Comparison of ENCODE assay signal across 27 mouse cellular contexts in genomic region chr16:49956531-49957302, GRCm38 (mm10).
DNase-seq lines count a peak whose midpoint lies in the region; ATAC-seq and TF ChIP-seq lines count a peak whose summit lies in the region.
"Had no signal": no experiment of that assay in that cellular context is flagged by ENCODE, and none has a peak within 500 bp of the region (broad histone marks: within the 10 kb centered on the region; RNA-seq: fewer than 3 reads in every experiment).

No protein-coding gene starts in this region.

- H3K4me2 ChIP-seq in lung, postnatal 0 days (replicated peaks; ENCODE audit: low read depth, low read length) = no peak overlapping the region
- H3K4me2 ChIP-seq in CH12.LX (ENCODE audit: insufficient read depth, low read depth, poor library complexity, severe bottlenecking) = peak overlapping the region; percentile 98
- H3K4me2 ChIP-seq in intestine, postnatal 0 days (replicated peaks; ENCODE audit: low read depth) = no peak overlapping the region
- no peak overlapping the region for H3K4me2 ChIP-seq in forebrain, embryonic 11.5 days (ENCODE audit: low read depth, low read length, severe bottlenecking)
- H3K4me2 ChIP-seq: embryonic facial prominence, embryonic 15.5 days; heart, embryonic 13.5 days; hindbrain, embryonic 15.5 days; limb, embryonic 15.5 days; midbrain, embryonic 12.5 days; neural tube, embryonic 12.5 days had no signal

- H3K4me1 ChIP-seq in lung, postnatal 0 days (ENCODE audit: insufficient read depth, low read depth, low read length) = no peaks in the 10 kb centered on the region
- peaks cover 15% of the 10 kb centered on the region for H3K4me1 ChIP-seq in lung, adult 2 months (ENCODE audit: control insufficient read depth, insufficient read depth, low read length)
- H3K4me1 ChIP-seq in CH12.LX (ENCODE audit: control insufficient read depth in 1 of 2, insufficient read depth in 2 of 2) = peaks cover 17 to 56% of the 10 kb centered on the region in 2 experiments
- no peaks in the 10 kb centered on the region for H3K4me1 ChIP-seq in intestine, postnatal 0 days (replicated peaks; ENCODE audit: control insufficient read depth, insufficient read depth, low read length)
- no peaks in the 10 kb centered on the region for H3K4me1 ChIP-seq in forebrain, embryonic 11.5 days (replicated peaks; ENCODE audit: control insufficient read depth, insufficient read depth, low read length)
- H3K4me1 ChIP-seq: hindbrain, embryonic 15.5 days; midbrain, embryonic 12.5 days had no signal

- in situ Hi-C loops in CH12.LX (cut with MboI; ENCODE audit: low pct_ligation_motif_present, low pct_unique_long_range_greater_than_20kb, low sequenced_read_pairs) = no loop called here

- no peak for TF ChIP-seq CTCF in lung, postnatal 0 days (IDR thresholded peaks at IDR 0.05)
- no peak for TF ChIP-seq CTCF in lung, adult 2 months (IDR thresholded peaks at IDR 0.05; ENCODE audit: insufficient read depth, low read length)
- no peak for TF ChIP-seq CTCF in CH12.LX (conservative IDR thresholded peaks at IDR 0.05 in 1 of 2, IDR thresholded peaks at IDR 0.05 in 1 of 2; ENCODE audit: low read depth in 2 of 2, low read length in 2 of 2)
- TF ChIP-seq CTCF in intestine, postnatal 0 days (IDR thresholded peaks at IDR 0.05; ENCODE audit: low read depth) = no peak

- no peaks in the 10 kb centered on the region for H3K9me3 ChIP-seq in lung, postnatal 0 days (ENCODE audit: low read length)
- H3K9me3 ChIP-seq in CH12.LX (replicated peaks; ENCODE audit: low read length) = peaks cover 4% of the 10 kb centered on the region
- no peaks in the 10 kb centered on the region for H3K9me3 ChIP-seq in intestine, postnatal 0 days (ENCODE audit: control insufficient read depth)
- no peaks in the 10 kb centered on the region for H3K9me3 ChIP-seq in forebrain, embryonic 11.5 days (ENCODE audit: control insufficient read depth, low read length)
- H3K9me3 ChIP-seq: embryonic facial prominence, embryonic 15.5 days; G1E; heart, embryonic 13.5 days; hindbrain, embryonic 15.5 days; limb, embryonic 15.5 days; midbrain, embryonic 12.5 days; neural tube, embryonic 12.5 days had no signal

- TF ChIP-seq POLR2A in lung, adult 2 months (IDR thresholded peaks at IDR 0.05; ENCODE audit: borderline replicate concordance, extremely low read depth, low read depth, low read length) = no peak
- no peak for TF ChIP-seq POLR2A in CH12.LX (IDR thresholded peaks at IDR 0.05; ENCODE audit: low read depth, low read length)

- no peak for TF ChIP-seq EP300 in lung, postnatal 0 days (IDR thresholded peaks at IDR 0.05)
- TF ChIP-seq EP300 in CH12.LX (IDR thresholded peaks at IDR 0.05; ENCODE audit: low read length) = no peak

- ATAC-seq in lung, postnatal 0 days = no peak
- ATAC-seq in intestine, postnatal 0 days = 0 out of 2 replicates have a peak, but pooled peaks have one; percentile 19
- ATAC-seq in monocyte, adult 5-6 weeks (replicated peaks; ENCODE audit: insufficient number of reproducible peaks, low FRiP score, low TSS enrichment, poor library complexity, severe bottlenecking) = peak; percentile 75
- no peak for ATAC-seq in forebrain, embryonic 11.5 days (replicated peaks; ENCODE audit: low FRiP score)
- ATAC-seq: activated CD4-positive, CD25-positive, alpha-beta regulatory T cell, adult 4 months; CD4-positive, CD25-positive, alpha-beta regulatory T cell, adult 4 months had no signal

- H3K27me3 ChIP-seq in lung, postnatal 0 days (replicated peaks; ENCODE audit: insufficient read depth, low read length) = no peaks in the 10 kb centered on the region
- no peaks in the 10 kb centered on the region for H3K27me3 ChIP-seq in CH12.LX (replicated peaks)
- H3K27me3 ChIP-seq in intestine, postnatal 0 days (replicated peaks; ENCODE audit: control insufficient read depth, insufficient read depth, low read length) = no peaks in the 10 kb centered on the region
- H3K27me3 ChIP-seq in forebrain, embryonic 11.5 days (ENCODE audit: control insufficient read depth, insufficient read depth, low read length) = no peaks in the 10 kb centered on the region
- H3K27me3 ChIP-seq: embryonic facial prominence, embryonic 15.5 days; heart, embryonic 13.5 days; hindbrain, embryonic 15.5 days; limb, embryonic 15.5 days; midbrain, embryonic 12.5 days; neural tube, embryonic 12.5 days had no signal

- no peak overlapping the region for H3K9ac ChIP-seq in lung, postnatal 0 days (replicated peaks; ENCODE audit: low read depth)
- peak overlapping the region; percentile 93 for H3K9ac ChIP-seq in CH12.LX (ENCODE audit: insufficient read depth, low read depth)
- no peak overlapping the region for H3K9ac ChIP-seq in intestine, postnatal 0 days (ENCODE audit: low read depth, low read length)
- H3K9ac ChIP-seq in forebrain, embryonic 11.5 days (ENCODE audit: low read length) = no peak overlapping the region
- H3K9ac ChIP-seq: embryonic facial prominence, embryonic 15.5 days; heart, embryonic 13.5 days; hindbrain, embryonic 15.5 days; limb, embryonic 15.5 days; midbrain, embryonic 12.5 days; neural tube, embryonic 12.5 days had no signal

- peak; percentile 33 for DNase-seq in lung, postnatal 0 days (ENCODE audit: low spot score)
- no peak for DNase-seq in lung, adult 2 months
- DNase-seq in CH12.LX (ENCODE audit: extremely low read depth) = no peak
- DNase-seq in forebrain, embryonic 11.5 days (ENCODE audit: low spot score) = no peak
- DNase-seq in spleen, postnatal 36 days (ENCODE audit: low spot score in 2 of 2) = no peak
- DNase-seq: adrenal gland, postnatal 25 days; cerebellum, adult 11-12 months; cerebellum, postnatal 36 days; gastrocnemius, adult 2 months; heart, postnatal 36 days; kidney, adult 18-20 months; layer of hippocampus, postnatal 36 days; right cerebral cortex, adult 18-20 months; thymus, postnatal 4 days had no signal

- no peaks in the 10 kb centered on the region for H3K36me3 ChIP-seq in lung, postnatal 0 days (ENCODE audit: insufficient read depth, low read length)
- peaks cover 30 to 56% of the 10 kb centered on the region in 2 experiments for H3K36me3 ChIP-seq in CH12.LX (replicated peaks in 1 of 2; ENCODE audit: control insufficient read depth in 1 of 2, insufficient read depth in 1 of 2, low read length in 1 of 2)
- no peaks in the 10 kb centered on the region for H3K36me3 ChIP-seq in intestine, postnatal 0 days (ENCODE audit: control insufficient read depth, insufficient read depth)
- no peaks in the 10 kb centered on the region for H3K36me3 ChIP-seq in forebrain, embryonic 11.5 days (ENCODE audit: control insufficient read depth, insufficient read depth, low read length)
- H3K36me3 ChIP-seq: embryonic facial prominence, embryonic 15.5 days; G1E; heart, embryonic 13.5 days; hindbrain, embryonic 15.5 days; limb, embryonic 15.5 days; midbrain, embryonic 12.5 days; neural tube, embryonic 12.5 days had no signal

- 74% methylated on average over 7 of the region's 7 CpGs for WGBS in lung, postnatal 0 days
- 84% methylated on average over 7 of the region's 7 CpGs for WGBS in lung, adult 2 months
- 76% methylated on average over 7 of the region's 7 CpGs for WGBS in intestine, postnatal 0 days
- 86% methylated on average over 7 of the region's 7 CpGs for WGBS in forebrain, embryonic 11.5 days

- H3K79me2 ChIP-seq in CH12.LX (replicated peaks; ENCODE audit: control insufficient read depth, extremely low read depth, insufficient read depth, poor library complexity, severe bottlenecking) = peaks cover 71% of the 10 kb centered on the region

- dilution Hi-C loops in CH12.LX (cut with MboI; ENCODE audit: extremely low pct_ligation_motif_present, extremely low pct_unique_long_range_greater_than_20kb, low sequenced_read_pairs) = no loop called here

- H3K4me3 ChIP-seq in lung, postnatal 0 days (ENCODE audit: low read depth, low read length) = no peak overlapping the region
- H3K4me3 ChIP-seq in lung, adult 2 months (replicated peaks; ENCODE audit: extremely low read depth, low read depth, low read length) = no peak overlapping the region
- peak overlapping the region in 2 of 3 experiments; percentile 50 to 61 for H3K4me3 ChIP-seq in CH12.LX (replicated peaks in 1 of 3; ENCODE audit: low read depth in 2 of 3, low read length in 2 of 3, poor library complexity in 1 of 3)
- H3K4me3 ChIP-seq in intestine, postnatal 0 days (ENCODE audit: low read depth, low read length) = no peak overlapping the region
- H3K4me3 ChIP-seq in forebrain, embryonic 11.5 days (ENCODE audit: low read depth, low read length) = no peak overlapping the region
- H3K4me3 ChIP-seq: embryonic facial prominence, embryonic 15.5 days; gastrocnemius, adult 2 months; heart, embryonic 13.5 days; hindbrain, embryonic 15.5 days; limb, embryonic 15.5 days; midbrain, embryonic 12.5 days; neural tube, embryonic 12.5 days had no signal

- H3K27ac ChIP-seq in lung, postnatal 0 days (ENCODE audit: low read length) = no peak overlapping the region
- peak overlapping the region; percentile 98 for H3K27ac ChIP-seq in CH12.LX (ENCODE audit: insufficient read depth, low read depth)
- H3K27ac ChIP-seq in intestine, postnatal 0 days (ENCODE audit: low read depth, low read length) = no peak overlapping the region
- no peak overlapping the region for H3K27ac ChIP-seq in forebrain, embryonic 11.5 days (ENCODE audit: low read depth, low read length)
- H3K27ac ChIP-seq: embryonic facial prominence, embryonic 15.5 days; gastrocnemius, adult 2 months; heart, embryonic 13.5 days; hindbrain, embryonic 15.5 days; kidney, postnatal 0 days; limb, embryonic 15.5 days; macrophage; midbrain, embryonic 12.5 days; neural tube, embryonic 12.5 days had no signal

- no peak for TF ChIP-seq RAD21 in CH12.LX (IDR thresholded peaks at IDR 0.05; ENCODE audit: low read depth, low read length)

TF ChIP-seq in CH12.LX, 34 proteins besides CTCF, POLR2A, EP300 and RAD21:
- TF ChIP-seq NELFE (IDR thresholded peaks at IDR 0.05; ENCODE audit: low read depth, low read length) (no peak), MAFK (IDR thresholded peaks at IDR 0.05; ENCODE audit: insufficient replicate concordance, low read length) (peak; percentile 15; the same call in 1 of the 2 replicates), TCF12 (IDR thresholded peaks at IDR 0.05; ENCODE audit: low read depth, low read length) (0 out of 2 replicates have a peak, but pooled peaks have one; percentile 21)

Comparison
In these comparisons a context has a peak if more than half of its experiments do, and no peak if none do; other contexts are left out.
1. ATAC-seq: peak in intestine, postnatal 0 days (single experiment) and monocyte, adult 5-6 weeks (single experiment); none in lung, postnatal 0 days (single experiment) and forebrain, embryonic 11.5 days (single experiment).
2. H3K4me3 ChIP-seq: peak in CH12.LX (2 of 3); none in lung, postnatal 0 days (single experiment), lung, adult 2 months (single experiment), intestine, postnatal 0 days (single experiment) and forebrain, embryonic 11.5 days (single experiment).